Comparison of ENCODE assay signal across 19 mouse cellular contexts in genomic region chr10:69791951-69792350, GRCm38 (mm10).
DNase-seq lines count a peak whose midpoint lies in the region; ATAC-seq and TF ChIP-seq lines count a peak whose summit lies in the region.
"Had no signal": no experiment of that assay in that cellular context is flagged by ENCODE, and none has a peak within 500 bp of the region (broad histone marks: within the 10 kb centered on the region; RNA-seq: fewer than 3 reads in every experiment).

No protein-coding gene starts in this region.

- DNase-seq in embryo, embryonic 10 days (ENCODE audit: low spot score): peak; percentile 22
- no peak for DNase-seq in embryo, embryonic 9.5 days (ENCODE audit: extremely low spot score)
- no peak for DNase-seq in heart, adult 18-20 months
- DNase-seq in brain, adult 2 months (ENCODE audit: low read depth, low spot score): peak; percentile 74
- peak; percentile 46 for DNase-seq in limb, embryonic 11.5 days (ENCODE audit: low spot score)
- DNase-seq in lung, postnatal 0 days (ENCODE audit: low spot score): no peak
- DNase-seq: adrenal gland, postnatal 36 days; B cell, adult 2 months; cerebellum, adult 8-10 months; gastrocnemius, postnatal 36 days; liver; lung, postnatal 10 days; thymus, postnatal 25 days had no signal

- H3K4me3 ChIP-seq in heart, embryonic 13.5 days: no peak overlapping the region
- no peak overlapping the region for H3K4me3 ChIP-seq in limb, embryonic 11.5 days (ENCODE audit: low read depth, low read length)
- H3K4me3 ChIP-seq in lung, postnatal 0 days (ENCODE audit: low read depth, low read length): no peak overlapping the region
- H3K4me3 ChIP-seq: embryonic facial prominence, embryonic 12.5 days; hindbrain, embryonic 15.5 days; intestine, embryonic 15.5 days; midbrain, embryonic 13.5 days had no signal

- ATAC-seq in heart, embryonic 13.5 days (ENCODE audit: extremely low read depth, insufficient number of reproducible peaks, low FRiP score, low TSS enrichment): no peak
- no peak for ATAC-seq in limb, embryonic 11.5 days (ENCODE audit: insufficient number of reproducible peaks, low FRiP score, low TSS enrichment, low read depth)
- ATAC-seq in lung, postnatal 0 days: no peak
- ATAC-seq: intestine, embryonic 15.5 days; midbrain, embryonic 13.5 days had no signal

- H3K9me3 ChIP-seq in heart, embryonic 13.5 days: no peaks in the 10 kb centered on the region
- no peaks in the 10 kb centered on the region for H3K9me3 ChIP-seq in limb, embryonic 11.5 days (ENCODE audit: control insufficient read depth, low read length)
- no peaks in the 10 kb centered on the region for H3K9me3 ChIP-seq in lung, postnatal 0 days (ENCODE audit: low read length)
- H3K9me3 ChIP-seq: embryonic facial prominence, embryonic 12.5 days; hindbrain, embryonic 15.5 days; intestine, embryonic 15.5 days; midbrain, embryonic 13.5 days had no signal

- no peak for TF ChIP-seq EP300 in lung, postnatal 0 days (IDR thresholded peaks at IDR 0.05)

- 56% methylated on average over 7 of the region's 7 CpGs for WGBS in heart, embryonic 13.5 days
- WGBS in limb, embryonic 11.5 days: 26% methylated on average over 7 of the region's 7 CpGs
- WGBS in lung, postnatal 0 days: 65% methylated on average over 7 of the region's 7 CpGs

- H3K36me3 ChIP-seq in heart, embryonic 13.5 days: no peaks in the 10 kb centered on the region
- H3K36me3 ChIP-seq in limb, embryonic 11.5 days (ENCODE audit: control insufficient read depth, insufficient read depth, low read length): no peaks in the 10 kb centered on the region
- no peaks in the 10 kb centered on the region for H3K36me3 ChIP-seq in lung, postnatal 0 days (ENCODE audit: insufficient read depth, low read length)
- H3K36me3 ChIP-seq: embryonic facial prominence, embryonic 12.5 days; hindbrain, embryonic 15.5 days; intestine, embryonic 15.5 days; midbrain, embryonic 13.5 days had no signal

- no peak for TF ChIP-seq CTCF in lung, postnatal 0 days (IDR thresholded peaks at IDR 0.05)

- peaks cover 65% of the 10 kb centered on the region for H3K4me1 ChIP-seq in heart, embryonic 13.5 days
- H3K4me1 ChIP-seq in limb, embryonic 11.5 days (ENCODE audit: control insufficient read depth, insufficient read depth, low read length): peaks cover 6% of the 10 kb centered on the region
- H3K4me1 ChIP-seq in lung, postnatal 0 days (ENCODE audit: insufficient read depth, low read depth, low read length): no peaks in the 10 kb centered on the region
- H3K4me1 ChIP-seq: intestine, embryonic 15.5 days had no signal

- no peak overlapping the region for H3K4me2 ChIP-seq in heart, embryonic 13.5 days
- no peak overlapping the region for H3K4me2 ChIP-seq in limb, embryonic 11.5 days (ENCODE audit: low read depth, severe bottlenecking)
- no peak overlapping the region for H3K4me2 ChIP-seq in lung, postnatal 0 days (replicated peaks; ENCODE audit: low read depth, low read length)
- H3K4me2 ChIP-seq: embryonic facial prominence, embryonic 12.5 days; heart, embryonic 11.5 days; hindbrain, embryonic 15.5 days; intestine, embryonic 15.5 days; midbrain, embryonic 13.5 days had no signal

- H3K27ac ChIP-seq in heart, embryonic 13.5 days (replicated peaks): peak overlapping the region; percentile 13; the same call in 1 of the 2 replicates
- H3K27ac ChIP-seq in limb, embryonic 11.5 days (replicated peaks; ENCODE audit: low read depth, low read length): no peak overlapping the region
- no peak overlapping the region for H3K27ac ChIP-seq in lung, postnatal 0 days (ENCODE audit: low read length)
- H3K27ac ChIP-seq: hindbrain, embryonic 15.5 days; intestine, embryonic 15.5 days; midbrain, embryonic 13.5 days had no signal

- no peaks in the 10 kb centered on the region for H3K27me3 ChIP-seq in heart, embryonic 13.5 days (replicated peaks)
- no peaks in the 10 kb centered on the region for H3K27me3 ChIP-seq in limb, embryonic 11.5 days (ENCODE audit: control insufficient read depth, insufficient read depth, low read length)
- no peaks in the 10 kb centered on the region for H3K27me3 ChIP-seq in lung, postnatal 0 days (replicated peaks; ENCODE audit: insufficient read depth, low read length)
- H3K27me3 ChIP-seq: embryonic facial prominence, embryonic 12.5 days; hindbrain, embryonic 15.5 days; intestine, embryonic 15.5 days; midbrain, embryonic 13.5 days had no signal

- H3K9ac ChIP-seq in heart, embryonic 13.5 days: no peak overlapping the region
- no peak overlapping the region for H3K9ac ChIP-seq in limb, embryonic 11.5 days (ENCODE audit: low read length)
- H3K9ac ChIP-seq in lung, postnatal 0 days (replicated peaks; ENCODE audit: low read depth): no peak overlapping the region
- H3K9ac ChIP-seq: embryonic facial prominence, embryonic 12.5 days; hindbrain, embryonic 15.5 days; intestine, embryonic 15.5 days; midbrain, embryonic 13.5 days had no signal

Comparison
In these comparisons a context has a peak if more than half of its experiments do, and no peak if none do; other contexts are left out.
1. DNase-seq: peak in embryo, embryonic 10 days (single experiment), brain, adult 2 months (single experiment) and limb, embryonic 11.5 days (single experiment); none in embryo, embryonic 9.5 days (single experiment), heart, adult 18-20 months (0 of 2) and lung, postnatal 0 days (single experiment).